In the genomic region with DNA sequence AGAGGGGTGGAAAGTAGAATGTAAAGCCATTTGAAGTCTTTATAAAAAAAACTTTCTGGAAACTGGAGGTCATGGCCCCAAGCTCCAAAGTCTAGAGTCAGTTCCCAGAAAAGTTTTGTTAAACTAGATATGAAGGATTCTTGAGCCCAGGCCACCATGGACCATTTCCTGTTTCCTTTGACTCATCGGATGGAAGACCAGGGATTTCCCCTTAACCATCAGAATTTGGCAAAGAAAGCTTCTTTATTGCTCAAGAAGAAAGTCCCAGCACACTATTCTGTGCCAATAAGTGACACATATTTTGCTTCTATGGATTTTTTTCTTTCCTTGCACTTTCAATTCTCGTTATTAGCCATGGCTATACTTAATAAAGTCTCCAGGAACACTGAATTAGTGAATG, we compare ENCODE assay signal across 11 mouse cellular contexts.
DNase-seq lines count a peak whose midpoint lies in the region; ATAC-seq and TF ChIP-seq lines count a peak whose summit lies in the region.
"Had no signal": no experiment of that assay in that cellular context is flagged by ENCODE, and none has a peak within 500 bp of the region (broad histone marks: within the 10 kb centered on the region; RNA-seq: fewer than 3 reads in every experiment).

No protein-coding gene starts in this region.

- H3K4me3 ChIP-seq in C2C12 (ENCODE audit: insufficient read depth, poor library complexity, severe bottlenecking), result no peak overlapping the region

- no peak for TF ChIP-seq CTCF in C2C12 (IDR thresholded peaks at IDR 0.05; ENCODE audit: control insufficient read depth, insufficient read depth, insufficient read length)

- DNase-seq in adrenal gland, adult 8-10 months, result peak; percentile 4
- no peak for DNase-seq in adrenal gland, postnatal 4 days (ENCODE audit: low spot score in 2 of 2)
- peak; percentile 69 for DNase-seq in heart, adult 8-10 months (ENCODE audit: low spot score)
- peak; percentile 14 to 25 for DNase-seq in kidney, postnatal 4 days
- no peak for DNase-seq in retina, postnatal 1 day
- no peak for DNase-seq in layer of hippocampus, postnatal 14 days (ENCODE audit: low spot score in 2 of 2)
- DNase-seq: cerebellum, adult 11-12 months; gastrocnemius, postnatal 10 days had no signal

- H3K79me2 ChIP-seq in C2C12 (ENCODE audit: control insufficient read depth, insufficient read depth), result no peaks in the 10 kb centered on the region

- ATAC-seq in erythroid progenitor cell, adult 5-6 weeks (replicated peaks; ENCODE audit: low FRiP score, poor library complexity, severe bottlenecking), result no peak
- ATAC-seq: hindbrain, postnatal 0 days had no signal

- H3K36me3 ChIP-seq in C2C12 (ENCODE audit: control insufficient read depth, insufficient read depth), result no peaks in the 10 kb centered on the region

- no peaks in the 10 kb centered on the region for H3K27me3 ChIP-seq in C2C12 (ENCODE audit: control insufficient read depth, insufficient read depth, insufficient read length)

- no peaks in the 10 kb centered on the region for H3K79me3 ChIP-seq in C2C12 (ENCODE audit: low read depth)

- no peak overlapping the region for H3ac ChIP-seq in C2C12 (ENCODE audit: control insufficient read depth, insufficient read length, low read depth)

TF ChIP-seq in C2C12, 6 proteins besides CTCF, POLR2A, EP300 and RAD21:
- TF ChIP-seq CEBPB (IDR thresholded peaks at IDR 0.05; ENCODE audit: low read depth) (peak; percentile 66), MYOG (IDR thresholded peaks at IDR 0.05; ENCODE audit: control insufficient read depth, extremely low read depth, insufficient read length) (no peak)

Comparison
In these comparisons a context has a peak if more than half of its experiments do, and no peak if none do; other contexts are left out.
1. DNase-seq: peak in adrenal gland, adult 8-10 months (single experiment), heart, adult 8-10 months (single experiment) and kidney, postnatal 4 days (2 of 2); none in adrenal gland, postnatal 4 days (0 of 2), retina, postnatal 1 day (single experiment) and layer of hippocampus, postnatal 14 days (0 of 2).